8 mouse cellular contexts compared by ENCODE assay signal in the genomic region with DNA sequence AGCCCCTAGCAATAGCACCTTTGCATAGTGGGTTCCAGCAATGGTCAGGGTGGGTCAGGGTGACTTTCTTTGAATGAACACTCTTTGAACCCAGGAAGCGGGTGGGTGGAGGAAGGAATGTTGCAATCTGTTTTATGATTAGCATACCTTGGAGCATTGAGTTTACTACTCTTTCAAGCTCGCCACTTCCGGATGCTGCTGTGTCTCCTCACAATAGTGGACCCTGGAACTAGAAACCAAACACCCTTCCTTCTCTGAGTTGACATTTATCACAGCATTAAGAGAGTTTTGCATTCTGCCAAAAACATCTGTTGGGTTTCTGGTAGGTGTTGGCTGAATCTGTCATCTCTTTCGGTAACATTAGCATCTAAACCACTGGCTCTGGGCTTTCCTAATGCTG. TPM values are rescaled to one million over a fixed set of nuclear protein-coding genes. Genes with fewer than 3 reads are reported as not detected.
"Had no signal": no experiment of that assay in that cellular context is flagged by ENCODE, and none has a peak within 500 bp of the region (broad histone marks: within the 10 kb centered on the region; RNA-seq: fewer than 3 reads in every experiment).

No protein-coding gene starts in this region.

RNA-seq across cellular contexts. Expression of gene Mb, which starts 8.9 kb away (rescaled TPM):
- polyA plus RNA-seq: erythroblast, embryonic 14.5 days; forebrain, embryonic 11.5 days; forebrain, embryonic 12.5 days; forebrain, embryonic 13.5 days; forebrain, embryonic 14.5 days; forebrain, embryonic 15.5 days; forebrain, embryonic 16.5 days had no signal

RNA-seq across cellular contexts. Expression of gene Apol6, which starts 14.9 kb away (rescaled TPM):
- polyA plus RNA-seq: forebrain, embryonic 11.5 days; forebrain, embryonic 12.5 days; forebrain, embryonic 13.5 days; forebrain, embryonic 14.5 days; forebrain, embryonic 15.5 days; forebrain, embryonic 16.5 days; forebrain, postnatal 0 days had no signal
